Mouse (Mus musculus): ENCODE measurements around the gene Slc22a15.

DNA sequence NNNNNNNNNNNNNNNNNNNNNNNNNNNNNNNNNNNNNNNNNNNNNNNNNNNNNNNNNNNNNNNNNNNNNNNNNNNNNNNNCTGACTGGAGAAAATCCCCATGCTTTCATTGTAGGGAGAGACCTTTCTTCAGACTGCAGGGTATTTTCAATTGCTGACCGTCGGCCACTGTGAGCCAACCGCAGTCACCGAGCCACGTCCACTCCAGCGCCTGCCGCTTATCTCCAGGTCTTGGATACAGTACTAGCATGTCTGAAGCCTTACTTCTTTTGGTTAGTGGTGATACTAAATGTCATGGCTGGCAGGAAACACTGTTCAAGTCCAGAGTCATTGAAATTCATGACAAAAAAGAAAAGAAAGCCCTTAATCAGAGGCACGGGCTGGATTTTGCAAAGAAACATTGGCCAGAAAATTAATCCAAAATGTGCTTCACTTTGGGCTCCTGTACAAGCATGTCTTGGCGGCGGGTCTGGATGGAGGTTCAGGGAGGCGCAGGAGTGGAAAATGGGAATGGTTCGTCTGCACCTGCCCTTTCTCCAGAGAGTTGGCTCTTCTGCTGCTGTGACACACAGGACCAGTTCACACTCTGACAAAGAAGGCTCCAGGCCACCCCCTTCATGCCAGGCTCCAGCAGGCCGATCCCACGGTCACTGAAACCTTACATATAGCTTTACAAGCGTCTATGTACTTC lies 37.0 kb upstream of the Slc22a15 start:
- no peak for TF ChIP-seq EP300 (IDR thresholded peaks at IDR 0.05)
- no peak for TF ChIP-seq CTCF (IDR thresholded peaks at IDR 0.05)
